Mouse (Mus musculus) CH12.LX (cell line): ENCODE measurements around the gene Rasl10a. TPM values are rescaled to one million over a fixed set of nuclear protein-coding genes. Genes with fewer than 3 reads are reported as not detected.

Experiments used
- DNase-seq: peaks from one replicate; pipeline ENCODE4 v3.0.0-alpha.2; 2013; ENCODE audit errors: extremely low read depth
- H3K27ac ChIP-seq: 2 replicates; pipeline ENCODE4 v1.5.1; 2012; ENCODE audit warnings: low read depth, mild to moderate bottlenecking, control low read depth, moderate library complexity; ENCODE audit not compliant: insufficient read depth
- H3K27me3 ChIP-seq: replicated peaks from 2 replicates; pipeline ENCODE3; 2012; ENCODE audit warnings: inconsistent platforms
- H3K36me3 ChIP-seq, 2 experiments: replicated peaks in 1 of 2; 2 replicates each; pipeline versions ENCODE3 to v1.6.1; 2012; ENCODE audit warnings: inconsistent platforms in 1 of 2, low read length in 1 of 2, mild to moderate bottlenecking in 1 of 2, mixed read lengths in 1 of 2, moderate library complexity in 1 of 2; ENCODE audit not compliant: control insufficient read depth in 1 of 2, insufficient read depth in 1 of 2
- H3K4me1 ChIP-seq, 2 experiments: 2 replicates each; pipeline ENCODE4 v1.6.1; 2012; ENCODE audit warnings: inconsistent platforms in 1 of 2, moderate library complexity in 1 of 2; ENCODE audit not compliant: insufficient read depth in 2 of 2, control insufficient read depth in 1 of 2
- H3K4me2 ChIP-seq: 2 replicates; pipeline ENCODE4 v1.6.1; 2012; ENCODE audit warnings: low read depth, mild to moderate bottlenecking, control low read depth; ENCODE audit not compliant: poor library complexity, insufficient read depth, severe bottlenecking
- H3K4me3 ChIP-seq, 3 experiments: fragments of 150-350 bp in 1 of 3; sonication (generic) in 1 of 3; replicated peaks in 1 of 3; 2 replicates each; pipeline versions ENCODE3 to v1.5.1; 2011 to 2012; ENCODE audit warnings: low read depth in 2 of 3, low read length in 2 of 3, mild to moderate bottlenecking in 2 of 3, moderate library complexity in 2 of 3, control low read depth in 1 of 3, improper control_type of control experiment in 1 of 3, inconsistent platforms in 1 of 3, mixed read lengths in 1 of 3; ENCODE audit not compliant: poor library complexity in 1 of 3
- H3K79me2 ChIP-seq: replicated peaks from 2 replicates; pipeline ENCODE4 v1.6.1; 2012; ENCODE audit warnings: mild to moderate bottlenecking, moderate library complexity; ENCODE audit not compliant: control insufficient read depth, poor library complexity, insufficient read depth, severe bottlenecking; ENCODE audit errors: extremely low read depth
- H3K9ac ChIP-seq: 2 replicates; pipeline ENCODE4 v1.6.1; 2012; ENCODE audit warnings: low read depth, mild to moderate bottlenecking, control low read depth, moderate library complexity; ENCODE audit not compliant: insufficient read depth
- H3K9me3 ChIP-seq: replicated peaks from 2 replicates; pipeline ENCODE3; 2012; ENCODE audit warnings: low read length, inconsistent platforms, mixed read lengths
- BHLHE40 ChIP-seq: IDR thresholded peaks from 2 replicates; pipeline ENCODE4 v1.6.1; 2011; ENCODE audit warnings: mild to moderate bottlenecking, low read depth, low read length, improper control_type of control experiment
- CHD2 ChIP-seq: IDR thresholded peaks from 2 replicates; pipeline ENCODE4 v1.6.1; 2011; ENCODE audit warnings: low read length, improper control_type of control experiment
- CTCF ChIP-seq, 2 experiments: IDR thresholded peaks in 1 of 2; conservative IDR thresholded peaks in 1 of 2; 2 replicates each; pipeline ENCODE4 v1.5.1; 2011 to 2012; ENCODE audit warnings: low read depth in 2 of 2, low read length in 2 of 2, improper control_type of control experiment in 1 of 2, inconsistent platforms in 1 of 2, mild to moderate bottlenecking in 1 of 2, moderate library complexity in 1 of 2
- E2F4 ChIP-seq: IDR thresholded peaks from 2 replicates; pipeline ENCODE4 v1.6.1; 2011; ENCODE audit warnings: low read depth, low read length, improper control_type of control experiment; ENCODE audit not compliant: insufficient replicate concordance
- ETS1 ChIP-seq: conservative IDR thresholded peaks from 2 replicates; pipeline ENCODE4 v1.6.1; 2012; ENCODE audit warnings: low read depth, mild to moderate bottlenecking, inconsistent platforms, low read length, improper control_type of control experiment, moderate library complexity
- GABPA ChIP-seq: IDR thresholded peaks from 2 replicates; pipeline ENCODE4 v1.6.1; 2012; ENCODE audit warnings: low read depth, low read length, improper control_type of control experiment, inconsistent platforms; ENCODE audit not compliant: insufficient replicate concordance
- MEF2A ChIP-seq: IDR thresholded peaks from 2 replicates; pipeline ENCODE4 v1.6.1; 2014; ENCODE audit warnings: low read depth, mild to moderate bottlenecking, inconsistent platforms, low read length, improper control_type of control experiment, borderline replicate concordance
- NRF1 ChIP-seq: IDR thresholded peaks from 2 replicates; pipeline ENCODE4 v1.6.1; 2014; ENCODE audit warnings: low read depth, mild to moderate bottlenecking, inconsistent platforms, low read length, improper control_type of control experiment, moderate library complexity
- POLR2A ChIP-seq: IDR thresholded peaks from 2 replicates; pipeline ENCODE4 v1.6.1; 2011; ENCODE audit warnings: low read depth, mild to moderate bottlenecking, improper control_type of control experiment, low read length
- POLR2AphosphoS2 ChIP-seq: IDR thresholded peaks from 2 replicates; pipeline ENCODE4 v1.6.1; 2011; ENCODE audit warnings: low read depth, low read length, improper control_type of control experiment
- RAD21 ChIP-seq: IDR thresholded peaks from 2 replicates; pipeline ENCODE4 v1.6.1; 2011; ENCODE audit warnings: low read depth, mild to moderate bottlenecking, low read length, improper control_type of control experiment, moderate library complexity
- RCOR1 ChIP-seq: conservative IDR thresholded peaks from 2 replicates; pipeline ENCODE4 v1.6.1; 2012; ENCODE audit warnings: low read depth, mild to moderate bottlenecking, inconsistent platforms, low read length, improper control_type of control experiment
- TBP ChIP-seq: conservative IDR thresholded peaks from 2 replicates; pipeline ENCODE4 v1.6.1; 2011; ENCODE audit warnings: low read depth, low read length, improper control_type of control experiment
- UBTF ChIP-seq: IDR thresholded peaks from 2 replicates; pipeline ENCODE4 v1.6.1; 2012; ENCODE audit warnings: low read depth, mild to moderate bottlenecking, inconsistent platforms, low read length, improper control_type of control experiment, moderate library complexity
- ZC3H11A ChIP-seq: IDR thresholded peaks from 2 replicates; pipeline ENCODE4 v1.6.1; 2012; ENCODE audit warnings: low read depth, mild to moderate bottlenecking, inconsistent platforms, low read length, improper control_type of control experiment
- ZMIZ1 ChIP-seq: IDR thresholded peaks from 2 replicates; pipeline ENCODE4 v1.6.1; 2012; ENCODE audit warnings: low read depth, mild to moderate bottlenecking, inconsistent platforms, low read length, improper control_type of control experiment
- dilution Hi-C: fragments of 300-500 bp; cut with MboI; formaldehyde crosslinking; loops from 2 replicates; pipeline ENCODE4 v1.14.3; 2020; ENCODE audit warnings: low sequenced_read_pairs; ENCODE audit not compliant: extremely low pct_unique_long_range_greater_than_20kb, extremely low pct_ligation_motif_present
- in situ Hi-C: fragments of 300-500 bp; cut with MboI; formaldehyde crosslinking; loops from 3 replicates; pipeline ENCODE4 v1.14.3; 2019; ENCODE audit warnings: low sequenced_read_pairs, low pct_ligation_motif_present, low pct_unique_long_range_greater_than_20kb, mixed read lengths
- polyA plus RNA-seq: library from polyadenylated mRNA; unstranded; fragments of >175 nt; gene quantifications from 2 replicates; pipeline ENCODE4 v1.2.1, GENCODE M21; 2012; ENCODE audit warnings: low read depth; ENCODE audit not compliant: insufficient read length
- total RNA-seq, 2 experiments: library from RNA; depleted of rRNA; stranded (reverse); fragments of 300-350 nt in 1 of 2; fragments of >200 nt in 1 of 2; gene quantifications; 2 replicates each; pipeline ENCODE4 v1.2.3; 2012 to 2014

The Rasl10a gene
- total and polyA plus RNA-seq, 3 experiments = 3.0 to 7.5 (median 6.5) TPM

GRCm38 (mm10) chr11:5058783-5059182, 855 bp downstream of the Rasl10a start:
- no peak for TF ChIP-seq CHD2
- TF ChIP-seq POLR2AphosphoS2 = no peak
- TF ChIP-seq UBTF = 0 out of 2 replicates have a peak, but pooled peaks have one; percentile 3
- no peak overlapping the region for H3K27ac ChIP-seq
- in situ Hi-C loops = no loop called here
- no peak for DNase-seq
- no peaks in the 10 kb centered on the region for H3K79me2 ChIP-seq
- no peaks in the 10 kb centered on the region for H3K9me3 ChIP-seq
- H3K27me3 ChIP-seq = peaks cover 16% of the 10 kb centered on the region
- H3K4me3 ChIP-seq = peak overlapping the region in 2 of 3 experiments; percentile 13 to 38
- H3K9ac ChIP-seq = peak overlapping the region; percentile 11; the same call in 1 of the 2 replicates
- dilution Hi-C loops = no loop called here
- H3K36me3 ChIP-seq = peaks cover 0 to 14% of the 10 kb centered on the region in 2 experiments
- H3K4me2 ChIP-seq = peak overlapping the region; percentile 92
- peaks cover 42 to 82% of the 10 kb centered on the region in 2 experiments for H3K4me1 ChIP-seq

DNA sequence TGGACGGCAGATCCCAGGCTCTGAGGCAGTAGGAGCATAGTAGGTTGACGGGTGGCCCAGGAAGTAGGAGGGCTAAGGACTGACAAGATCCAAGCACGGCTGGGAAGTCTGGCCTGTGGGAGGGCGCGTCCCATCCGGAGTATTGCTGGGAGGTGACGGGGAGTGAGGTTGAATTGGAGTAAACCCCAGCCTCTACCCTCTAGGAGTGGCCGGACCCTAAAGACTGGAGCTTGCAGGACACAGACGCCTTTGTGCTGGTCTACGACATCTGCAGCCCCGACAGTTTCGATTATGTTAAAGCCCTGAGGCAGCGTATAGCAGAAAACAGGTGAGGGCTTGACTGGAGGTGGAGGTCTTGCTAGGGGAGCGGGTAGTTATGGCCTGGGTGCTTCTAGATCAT, 1.3 kb downstream of the Rasl10a start:
- H3K9me3 ChIP-seq = no peaks in the 10 kb centered on the region
- no peak overlapping the region for H3K9ac ChIP-seq
- dilution Hi-C loops = no loop called here
- peak overlapping the region; percentile 92 for H3K4me2 ChIP-seq
- peaks cover 0 to 14% of the 10 kb centered on the region in 2 experiments for H3K36me3 ChIP-seq
- TF ChIP-seq BHLHE40 (no peak), E2F4 (no peak), TBP (no peak), POLR2A (no peak), CTCF (conservative IDR thresholded peaks at IDR 0.05 in 1 of 2, IDR thresholded peaks at IDR 0.05 in 1 of 2; ENCODE audit: low read depth in 2 of 2, low read length in 2 of 2) (no peak), ZMIZ1 (no peak), MEF2A (no peak), POLR2AphosphoS2 (no peak), NRF1 (no peak), ETS1 (no peak), RAD21 (no peak), RCOR1 (no peak), GABPA (no peak), ZC3H11A (no peak)
- TF ChIP-seq, all 38 proteins: peak for 0
- Histone ChIP-seq H3K27ac (no peak overlapping the region), H3K4me3 (peak overlapping the region in 2 of 3 experiments; percentile 7 to 13), H3K27me3 (peaks cover 21% of the 10 kb centered on the region), H3K79me2 (no peaks in the 10 kb centered on the region), H3K4me1 (peaks cover 45 to 86% of the 10 kb centered on the region in 2 experiments)
- in situ Hi-C loops = no loop called here
- no peak for DNase-seq
